Mouse (Mus musculus) gastrocnemius, adult 2 months (tissue): ENCODE measurements around the gene Cd180. TPM values are rescaled to one million over a fixed set of nuclear protein-coding genes. Genes with fewer than 3 reads are reported as not detected.

ENCODE experiments used
- DNase-seq: peaks from one replicate; pipeline ENCODE4 v3.0.0; 2022
- H3K27ac ChIP-seq: fragments of 200-600 bp; 2 replicates; pipeline ENCODE4 v1.8.1; 2022; ENCODE audit warnings: mild to moderate bottlenecking
- H3K4me3 ChIP-seq: fragments of 200-600 bp; 2 replicates; pipeline ENCODE4 v1.8.1; 2022; ENCODE audit warnings: mild to moderate bottlenecking, moderate library complexity
- CTCF ChIP-seq: fragments of 200-600 bp; IDR thresholded peaks from 2 replicates; pipeline ENCODE4 v1.8.1; 2022; ENCODE audit warnings: antibody characterized with exemption, mild to moderate bottlenecking, moderate library complexity
- intact Hi-C: fragments of 180-260 bp; cut with DNase I; formaldehyde crosslinking; loops from one replicate; pipeline ENCODE4 v1.15.1; 2025
- long read RNA-seq, 2 experiments: library from polyadenylated mRNA; stranded (forward); transcript quantifications; one replicate each; pipeline ENCODE4 v2.0.0; 2021
- total RNA-seq, 2 experiments: library from RNA; stranded (reverse); gene quantifications; 2 replicates each; pipeline ENCODE4 v1.2.3; 2021

The Cd180 gene
- total RNA-seq: under 1 TPM; 0.08 to 0.13 TPM
- long read RNA-seq, experiment 1, partial matches to known transcripts: 0 of 3 reads
- long read RNA-seq, experiment 1, other reads (novel, unspliced or antisense): 3 of 3 reads
- long read RNA-seq, experiment 2, partial matches to known transcripts: 0 of 1 reads
- long read RNA-seq, experiment 2, other reads (novel, unspliced or antisense): 1 of 1 reads

DNA sequence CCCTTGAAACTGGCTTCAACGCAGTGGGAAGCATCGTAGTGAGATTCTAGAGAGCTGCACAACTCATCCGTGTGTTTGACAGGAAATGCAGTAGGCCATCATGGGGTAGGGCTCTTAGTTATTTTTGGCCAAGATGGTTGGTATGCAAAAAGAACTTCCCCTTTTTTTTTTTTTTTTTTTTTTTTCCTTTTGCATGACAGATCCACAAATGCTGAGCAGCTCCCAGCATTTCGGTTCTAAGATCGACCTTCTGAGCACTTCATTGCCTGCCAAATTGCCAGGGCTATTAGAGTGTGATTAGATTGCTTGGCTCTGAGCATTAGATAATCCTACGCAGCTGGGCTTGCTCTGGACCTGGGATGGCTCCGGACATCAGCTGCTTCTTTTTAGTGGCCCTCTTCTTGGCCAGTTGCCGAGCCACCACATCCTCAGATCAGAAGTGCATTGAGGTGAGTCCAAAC lies at the start of gene Cd180:
Gene Cd180 (plus strand): TSS at position 218 of the 461 bp plus-strand sequence.
- TF ChIP-seq CTCF: no peak
- Histone ChIP-seq H3K27ac (peak within 1 kb of the TSS; percentile 24; the same call in 1 of the 2 replicates), H3K4me3 (peak within 1 kb of the TSS; percentile 1; the same call in 1 of the 2 replicates)
- intact Hi-C loops: no loop called here
- no peak for DNase-seq

DNA sequence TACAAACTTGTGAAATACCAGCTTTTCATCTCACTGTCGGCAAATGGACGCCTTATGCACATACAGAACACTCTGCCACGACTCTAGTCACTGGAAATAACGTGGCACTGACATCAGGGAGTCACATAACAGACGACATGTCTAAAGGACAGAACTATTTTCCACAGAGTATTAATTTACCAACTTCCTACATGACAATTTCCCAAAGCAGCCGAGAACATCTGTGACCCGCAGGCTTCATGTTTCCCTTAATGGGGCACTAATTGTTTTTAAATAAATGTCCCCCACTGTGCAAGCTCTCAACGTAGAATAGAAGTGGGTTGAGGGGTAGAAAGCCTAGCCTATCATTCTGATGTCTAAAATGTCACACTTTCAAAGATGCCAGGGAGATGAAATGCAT lies 49.0 kb upstream of the Cd180 start:
- intact Hi-C loops: loop anchor here (2.0 to 10.0 kb wide), 3 partner anchors 310 to 916 kb away; no protein-coding TSS in a partner anchor
- TF ChIP-seq CTCF: no peak
- H3K27ac ChIP-seq: peak overlapping the region; percentile 72
- DNase-seq: no peak
- H3K4me3 ChIP-seq: peak overlapping the region; percentile 66

DNA sequence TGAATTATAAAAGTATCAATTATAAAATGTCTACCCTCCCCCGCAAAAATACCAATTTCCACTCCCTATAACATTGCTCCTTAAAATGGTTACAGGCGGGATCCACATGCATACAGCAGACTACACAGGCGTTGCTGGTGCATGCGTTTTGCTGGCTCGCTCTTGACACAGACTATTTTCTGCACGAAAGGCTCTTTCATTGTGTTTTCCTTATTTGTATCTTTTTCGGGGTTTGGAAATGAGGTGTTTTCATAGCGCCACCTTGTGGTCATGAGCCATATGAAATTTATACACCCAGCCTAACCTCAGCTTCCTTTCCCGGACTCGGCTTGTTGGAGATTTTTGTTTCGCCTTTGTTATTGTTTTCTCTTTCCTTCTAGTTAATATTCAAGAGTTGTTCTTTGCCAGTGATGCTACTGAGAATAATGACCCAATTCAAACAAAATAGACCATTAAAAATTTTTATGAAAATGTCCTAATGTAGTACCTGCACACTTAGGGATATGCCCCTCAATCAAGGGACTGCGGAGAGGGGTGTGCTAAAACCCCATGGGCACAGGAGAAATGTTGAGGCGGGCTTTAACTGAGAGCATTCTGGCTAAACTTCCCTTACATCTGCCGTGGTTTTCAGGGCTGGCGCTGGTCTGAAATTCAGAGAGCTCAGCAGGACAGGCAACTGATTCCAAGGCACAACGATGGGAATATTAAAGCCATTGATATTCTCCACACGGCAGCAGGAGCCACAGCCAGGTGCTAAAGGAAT lies 48.4 kb upstream of the Cd180 start:
- intact Hi-C loops: loop anchor here (2.0 to 10.0 kb wide), 4 partner anchors 243 to 916 kb away; no protein-coding TSS in a partner anchor
- TF ChIP-seq CTCF: peak; percentile 83
- DNase-seq: peak; percentile 62
- Histone ChIP-seq H3K27ac (peak overlapping the region; percentile 72), H3K4me3 (peak overlapping the region; percentile 66)

DNA sequence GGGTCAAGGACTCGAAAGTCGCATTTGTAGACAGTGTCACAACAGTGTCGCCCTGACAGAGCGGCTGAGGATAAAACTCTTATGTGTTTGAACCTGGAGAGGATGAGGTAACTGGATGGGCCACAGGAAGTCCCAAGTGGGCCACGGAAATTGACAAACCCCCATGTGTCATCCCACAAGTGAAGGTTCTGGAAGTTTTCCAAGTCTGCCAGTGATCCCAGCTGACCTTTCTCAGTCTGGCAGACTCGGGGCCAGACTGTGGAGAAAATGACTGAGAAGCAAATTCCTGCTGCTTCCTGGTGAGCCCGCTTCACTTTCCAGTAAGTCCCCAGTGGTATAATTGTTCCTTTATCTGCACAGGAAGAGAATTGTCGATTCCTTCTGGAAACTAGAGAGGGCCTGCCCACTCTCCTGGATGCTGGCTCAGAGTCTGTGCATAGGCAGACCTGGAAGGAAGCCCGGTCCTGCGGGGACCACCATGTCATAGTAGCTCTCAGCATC lies 47.0 kb upstream of the Cd180 start:
- Histone ChIP-seq H3K27ac (peak overlapping the region; percentile 59), H3K4me3 (no peak overlapping the region)
- no peak for DNase-seq
- no peak for TF ChIP-seq CTCF
- intact Hi-C loops: loop anchor here (5.0 to 10.0 kb wide), 3 partner anchors 244 to 652 kb away; no protein-coding TSS in a partner anchor

DNA sequence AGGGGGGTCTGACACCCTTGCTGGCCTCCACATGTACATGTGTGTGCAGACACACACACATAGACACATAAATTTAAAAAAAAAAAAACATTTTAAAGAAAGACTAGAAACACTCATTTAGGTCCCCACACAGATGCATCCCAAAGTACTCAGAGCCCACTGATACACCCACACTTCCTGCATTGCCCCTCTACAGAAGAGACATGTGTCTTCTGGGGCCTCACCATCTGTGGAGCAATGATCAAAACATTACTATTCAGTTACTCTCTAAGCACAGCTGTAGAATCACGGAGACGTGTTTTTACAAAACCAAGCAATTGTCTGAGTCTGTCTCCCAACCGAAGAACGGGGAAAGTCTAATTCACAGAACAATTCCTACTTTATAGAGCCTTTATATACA lies 45.8 kb upstream of the Cd180 start:
- intact Hi-C loops: loop anchor here (5.0 to 10.0 kb wide), 3 partner anchors 245 to 653 kb away; no protein-coding TSS in a partner anchor
- Histone ChIP-seq H3K27ac (no peak overlapping the region), H3K4me3 (no peak overlapping the region)
- no peak for DNase-seq
- no peak for TF ChIP-seq CTCF

DNA sequence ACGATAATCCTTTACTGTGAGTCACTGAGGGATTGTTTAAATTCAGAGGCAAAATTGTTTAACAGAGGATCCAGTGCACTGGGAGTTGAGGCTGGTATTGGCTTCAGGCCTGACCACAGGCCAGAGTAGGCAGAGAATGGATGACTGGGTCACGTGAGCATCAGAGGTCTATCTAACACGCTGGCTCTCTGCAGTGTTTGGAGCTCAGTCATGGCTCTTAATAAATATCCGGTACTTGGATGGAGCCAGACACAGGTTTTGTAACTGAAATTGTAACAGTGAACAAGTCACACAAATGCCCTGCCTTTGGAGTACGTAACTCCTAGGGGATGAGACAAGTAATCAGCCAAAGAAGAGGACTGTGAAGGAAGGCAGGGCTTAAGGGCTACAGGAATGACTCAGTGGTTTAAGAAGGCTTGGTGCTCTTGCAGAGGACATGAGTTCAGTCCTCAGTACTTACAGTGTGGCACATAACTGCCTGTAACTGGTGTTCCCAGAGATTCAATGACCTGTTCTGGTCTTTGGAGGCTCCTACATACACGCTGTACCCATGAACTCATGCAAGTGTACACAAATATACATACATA lies 41.0 kb upstream of the Cd180 start:
- H3K4me3 ChIP-seq: no peak overlapping the region
- TF ChIP-seq CTCF: no peak
- H3K27ac ChIP-seq: no peak overlapping the region
- no peak for DNase-seq
- intact Hi-C loops: no loop called here

DNA sequence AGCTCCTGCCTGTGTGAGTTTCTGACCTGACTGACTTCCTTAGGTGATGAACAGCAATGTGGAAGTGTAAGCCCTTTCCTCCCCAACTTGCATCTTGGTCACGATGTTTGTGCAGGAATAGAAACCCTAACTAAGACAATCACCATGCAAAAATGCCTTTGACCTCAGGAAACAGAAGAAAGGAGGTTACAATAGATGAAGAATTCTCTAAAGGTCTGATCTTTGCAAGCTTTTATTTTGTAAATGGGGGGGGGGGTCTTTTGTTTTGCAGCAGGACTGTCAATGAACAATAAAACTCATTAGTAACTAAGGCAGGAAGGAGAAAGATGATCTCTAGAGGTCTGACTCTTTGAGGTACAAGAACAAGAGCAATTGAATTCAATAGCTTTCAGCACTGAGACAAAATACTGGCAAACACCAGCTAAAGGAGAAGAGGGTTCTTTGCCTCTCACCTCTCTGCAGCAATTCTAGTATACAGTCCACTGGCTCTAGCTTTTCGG lies 38.2 kb upstream of the Cd180 start:
- no peak for DNase-seq
- H3K4me3 ChIP-seq: no peak overlapping the region
- no peak overlapping the region for H3K27ac ChIP-seq
- intact Hi-C loops: no loop called here
- TF ChIP-seq CTCF: no peak

DNA sequence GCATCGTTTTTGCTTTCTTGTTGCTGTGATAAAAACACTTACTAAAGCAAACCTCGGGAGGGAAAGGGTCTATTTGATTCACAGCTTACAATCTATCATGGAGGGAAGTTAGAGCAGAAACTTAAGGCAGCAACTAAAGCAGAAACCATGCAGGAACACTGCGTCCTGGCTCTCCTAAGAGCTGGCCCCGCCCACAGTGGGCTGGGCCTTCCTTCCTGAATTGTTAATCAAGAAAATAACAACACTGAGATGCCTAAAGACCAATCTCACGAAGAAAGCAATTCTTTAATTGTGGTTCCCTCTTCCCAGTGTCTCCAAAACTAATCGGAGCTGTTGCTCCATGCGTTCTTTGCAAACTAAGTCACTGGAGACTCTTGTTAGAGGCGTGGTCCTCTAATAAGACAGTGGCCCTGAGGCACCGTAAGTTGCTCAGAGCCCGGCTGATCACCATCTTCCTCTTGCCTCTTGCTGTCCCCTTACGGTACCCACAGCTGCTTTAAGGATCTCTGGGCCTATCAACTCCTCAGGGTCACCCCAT lies 37.1 kb upstream of the Cd180 start:
- peak; percentile 51 for DNase-seq
- H3K4me3 ChIP-seq: peak overlapping the region; percentile 44
- no peak for TF ChIP-seq CTCF
- intact Hi-C loops: no loop called here
- H3K27ac ChIP-seq: peak overlapping the region; percentile 32; the same call in 1 of the 2 replicates

DNA sequence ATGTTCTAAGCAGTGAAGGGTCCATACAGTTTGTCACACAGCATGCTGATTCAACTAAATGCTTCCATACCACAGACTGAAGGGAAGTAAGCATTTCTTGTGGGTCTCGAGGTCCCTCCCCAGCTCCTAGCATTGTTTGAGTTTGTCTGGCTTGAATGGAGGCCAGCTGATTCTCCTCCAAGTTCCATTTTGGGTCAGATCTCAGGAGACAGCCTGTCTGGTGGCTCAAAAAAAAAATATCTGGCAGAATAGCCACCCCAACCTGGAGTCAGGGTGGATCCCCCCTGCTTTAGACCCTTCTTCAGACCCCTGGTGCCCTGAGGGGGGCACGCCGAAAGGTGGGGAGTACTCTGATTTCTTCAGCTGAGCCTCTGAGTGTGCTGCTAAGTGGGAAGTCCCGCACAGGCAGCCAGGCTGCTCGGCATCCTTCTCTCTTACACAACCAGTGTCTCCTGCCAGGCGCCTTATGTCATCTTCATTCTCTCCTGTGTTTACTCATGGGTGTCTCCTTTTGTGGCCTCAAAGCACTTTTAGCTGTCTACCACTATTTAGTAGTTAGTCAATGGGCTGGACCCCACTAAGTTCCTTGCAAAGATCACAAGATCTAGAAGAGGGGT lies 35.0 kb upstream of the Cd180 start:
- Histone ChIP-seq H3K4me3 (0 out of 2 replicates have a peak overlapping the region, but pooled peaks have one; percentile 23), H3K27ac (peak overlapping the region; percentile 67)
- DNase-seq: peak; percentile 78
- no peak for TF ChIP-seq CTCF
- intact Hi-C loops: no loop called here

DNA sequence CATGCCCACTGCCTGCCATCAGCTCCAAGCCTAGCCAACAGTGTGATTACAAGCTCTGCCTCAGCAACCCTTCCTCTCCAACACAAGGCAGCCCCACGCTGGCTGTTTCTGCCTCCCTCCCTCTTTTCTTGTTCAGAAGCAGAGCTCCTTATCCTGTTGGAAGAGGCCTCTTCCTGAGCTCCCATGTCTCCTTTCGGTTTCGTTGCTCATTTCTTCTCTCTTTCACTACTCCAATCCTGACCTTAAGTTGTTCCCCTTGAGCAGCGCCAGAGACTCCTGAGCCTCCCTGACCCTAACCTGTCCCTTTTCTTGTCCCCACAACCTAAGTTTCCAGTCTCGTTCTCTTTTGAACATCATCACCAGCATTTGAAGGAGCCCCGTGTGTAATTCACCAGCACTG lies 29.3 kb upstream of the Cd180 start:
- intact Hi-C loops: no loop called here
- H3K27ac ChIP-seq: no peak overlapping the region
- TF ChIP-seq CTCF: no peak
- DNase-seq: no peak
- no peak overlapping the region for H3K4me3 ChIP-seq

DNA sequence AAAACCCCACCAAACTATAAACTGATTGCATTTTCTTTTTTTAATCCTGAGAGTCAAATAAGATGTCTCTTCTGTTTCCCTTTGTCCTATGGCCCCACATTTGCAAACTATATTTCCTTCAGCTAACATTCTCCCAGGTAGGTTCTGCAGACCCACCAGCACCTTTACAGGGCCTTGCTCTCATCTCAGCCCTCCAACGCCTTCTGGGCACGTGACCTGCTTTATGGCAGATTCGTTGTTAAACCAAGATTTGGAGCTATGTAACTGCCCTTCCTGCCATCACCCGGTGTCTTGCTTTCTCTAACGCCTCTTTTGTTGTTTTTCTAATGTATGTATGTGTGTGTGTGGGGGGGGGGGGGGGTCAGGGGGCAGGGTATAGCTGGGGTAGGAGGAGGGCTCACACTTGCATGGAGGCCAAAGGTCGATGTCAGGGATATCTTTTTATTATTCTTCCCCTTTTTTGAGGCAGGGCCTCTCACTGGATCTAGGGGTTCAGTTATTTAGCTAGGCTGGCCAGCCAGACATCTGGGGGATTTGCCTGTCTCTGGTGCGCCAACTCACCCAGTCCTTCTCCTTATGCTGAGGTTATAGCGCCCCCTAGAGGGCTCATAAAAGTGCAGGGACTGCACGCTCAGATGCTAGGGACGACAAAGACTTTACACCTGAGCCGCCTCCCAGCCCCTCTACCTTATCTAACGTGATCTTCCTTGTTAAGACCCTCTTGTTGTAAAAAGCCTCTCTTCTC lies 28.3 kb upstream of the Cd180 start:
- peak; percentile 60 for TF ChIP-seq CTCF
- Histone ChIP-seq H3K4me3 (0 out of 2 replicates have a peak overlapping the region, but pooled peaks have one; percentile 5), H3K27ac (no peak overlapping the region)
- intact Hi-C loops: no loop called here
- peak; percentile 49 for DNase-seq
